Mouse (Mus musculus) layer of hippocampus, postnatal 14 days (tissue): ENCODE measurements at regions not wholly inside any gene's neighbourhood (a gene's known extent, or its start where the extent isn't known, plus 50 kb on each side); places are given as distances from the start of the nearest gene placed in this dataset.

Experiments
- DNase-seq, 2 experiments: peaks; one replicate each; pipeline ENCODE4 v3.0.0; 2021 to 2022; ENCODE audit warnings: low spot score in 2 of 2, mixed read lengths in 1 of 2

GRCm38 (mm10) chr6:127298105-127298504 lies 146.1 kb upstream of the Ccnd2 start:
- DNase-seq: no peak

GRCm38 (mm10) chr6:127311192-127312054 lies 135.2 kb upstream of the Parp11 start:
- DNase-seq: no peak

- no peak for DNase-seq
These were observed 129.3 kb upstream of the Parp11 start for GRCm38 (mm10) chr6:127317309-127317708.

DNA sequence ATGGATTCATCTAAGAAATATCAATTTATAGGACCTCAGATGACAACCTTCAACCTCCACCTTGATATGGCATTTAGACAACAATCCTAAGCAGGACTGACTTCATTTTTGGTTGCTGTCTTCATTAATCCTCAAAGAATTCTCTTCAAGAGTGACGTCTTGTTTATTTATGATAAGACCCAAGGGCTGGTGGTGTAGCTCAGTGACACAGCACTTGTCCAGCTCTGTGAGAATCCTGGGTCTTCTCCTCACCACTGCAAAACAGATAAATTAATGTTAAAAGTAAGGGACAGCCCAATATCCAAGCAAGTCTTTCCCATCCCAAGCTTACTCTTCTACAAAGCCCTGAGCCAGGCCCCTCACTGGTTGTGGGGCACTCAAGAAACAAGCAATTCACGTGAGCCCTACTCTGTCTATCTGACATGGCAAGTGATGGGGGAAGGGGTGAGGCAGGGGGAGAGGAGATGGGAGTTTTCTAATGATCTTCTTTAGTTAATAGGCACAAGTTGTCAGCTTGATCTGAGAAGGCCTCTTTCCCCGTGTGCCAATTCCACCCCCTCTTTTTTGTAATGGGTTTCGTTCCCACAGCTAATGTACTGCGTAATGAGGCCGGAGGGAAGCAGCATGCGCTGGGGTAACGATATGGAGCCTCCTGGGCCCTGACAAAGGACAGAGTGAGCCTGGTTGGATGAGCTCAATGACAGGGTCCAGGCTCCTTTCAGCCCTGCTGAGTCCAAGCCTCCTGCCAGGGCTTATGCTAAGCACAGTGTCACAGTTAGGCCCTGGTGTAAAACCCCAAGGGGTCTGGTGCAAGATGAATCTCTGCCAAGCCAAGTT lies 127.7 kb upstream of the Parp11 start:
- no peak for DNase-seq

- no peak for DNase-seq
These were observed 126.0 kb upstream of the Parp11 start for GRCm38 (mm10) chr6:127320600-127320999.

DNA sequence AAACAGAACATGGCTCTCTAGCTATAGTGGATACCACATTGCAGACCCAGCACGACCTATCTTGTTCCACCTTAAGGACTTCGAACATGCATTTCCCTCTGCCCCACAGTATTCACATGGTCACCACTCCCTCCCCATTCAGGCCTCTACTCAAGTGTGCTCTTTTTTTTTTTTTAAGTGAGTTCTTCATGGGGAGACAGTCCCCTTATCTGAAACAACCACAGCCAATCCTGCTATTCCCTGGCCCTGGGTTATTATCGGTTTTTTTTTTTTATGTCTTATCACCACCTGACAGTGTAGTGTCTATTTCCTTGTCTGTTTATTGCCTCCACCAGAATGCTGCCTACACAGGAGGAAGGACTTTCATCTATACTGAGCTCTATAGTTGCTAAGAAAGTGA lies 125.6 kb upstream of the Parp11 start:
- no peak for DNase-seq

DNA sequence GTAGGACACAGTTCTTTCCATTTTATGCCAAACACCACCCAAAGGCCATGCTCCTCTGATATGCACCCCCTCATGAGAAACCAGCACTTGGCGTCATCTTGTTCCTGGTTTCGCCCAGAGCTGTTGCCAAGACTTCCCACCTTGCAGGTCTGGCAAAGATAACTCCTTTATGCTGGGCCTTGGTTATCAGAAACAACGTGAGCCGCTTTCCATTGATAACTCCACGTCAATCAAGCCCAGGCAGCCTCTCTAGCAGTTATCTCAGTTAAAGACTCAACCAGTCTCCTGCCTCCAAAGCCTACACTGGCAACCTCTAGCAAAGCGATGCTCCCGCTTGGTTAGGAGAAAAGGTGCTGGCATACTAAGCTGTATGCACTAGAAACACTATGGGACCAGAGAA lies 124.2 kb upstream of the Parp11 start:
- DNase-seq: no peak

DNA sequence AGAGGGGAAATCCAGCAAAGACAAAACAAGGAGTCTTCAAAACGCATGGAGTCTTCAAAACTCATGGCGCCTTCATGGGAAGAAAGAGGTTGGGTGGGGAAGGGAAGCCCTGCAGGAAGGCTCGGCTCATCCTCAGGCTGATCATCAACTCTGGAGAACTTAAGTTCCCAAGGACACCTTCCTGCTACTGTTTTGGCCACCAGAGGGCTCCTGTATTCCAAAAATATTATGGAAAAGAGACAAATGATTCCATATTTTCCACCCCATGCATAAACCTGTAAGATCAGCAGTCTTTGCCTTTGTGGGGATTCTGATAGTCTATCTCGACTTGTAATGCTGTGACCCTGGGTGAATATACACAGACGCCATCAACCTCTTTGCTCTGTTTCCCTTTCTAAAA lies 121.7 kb upstream of the Parp11 start:
- peak; percentile 52 to 73 for DNase-seq

- no peak for DNase-seq
These were observed 120.9 kb upstream of the Parp11 start for GRCm38 (mm10) chr6:127325596-127326332.

GRCm38 (mm10) chr6:127326333-127326729 lies 120.3 kb upstream of the Parp11 start:
- DNase-seq: no peak

GRCm38 (mm10) chr6:127329191-127330014 lies 117.2 kb upstream of the Parp11 start:
- DNase-seq: no peak

- peak; percentile 66 to 68 for DNase-seq
These were observed 116.5 kb upstream of the Parp11 start for GRCm38 (mm10) chr6:127330015-127330705.

- no peak for DNase-seq
These were observed 115.5 kb upstream of the Parp11 start for GRCm38 (mm10) chr6:127331091-127331490.

GRCm38 (mm10) chr6:127334256-127334655 lies 112.4 kb upstream of the Parp11 start:
- DNase-seq: no peak

GRCm38 (mm10) chr6:127335462-127335886 lies 111.2 kb upstream of the Parp11 start:
- no peak for DNase-seq

DNA sequence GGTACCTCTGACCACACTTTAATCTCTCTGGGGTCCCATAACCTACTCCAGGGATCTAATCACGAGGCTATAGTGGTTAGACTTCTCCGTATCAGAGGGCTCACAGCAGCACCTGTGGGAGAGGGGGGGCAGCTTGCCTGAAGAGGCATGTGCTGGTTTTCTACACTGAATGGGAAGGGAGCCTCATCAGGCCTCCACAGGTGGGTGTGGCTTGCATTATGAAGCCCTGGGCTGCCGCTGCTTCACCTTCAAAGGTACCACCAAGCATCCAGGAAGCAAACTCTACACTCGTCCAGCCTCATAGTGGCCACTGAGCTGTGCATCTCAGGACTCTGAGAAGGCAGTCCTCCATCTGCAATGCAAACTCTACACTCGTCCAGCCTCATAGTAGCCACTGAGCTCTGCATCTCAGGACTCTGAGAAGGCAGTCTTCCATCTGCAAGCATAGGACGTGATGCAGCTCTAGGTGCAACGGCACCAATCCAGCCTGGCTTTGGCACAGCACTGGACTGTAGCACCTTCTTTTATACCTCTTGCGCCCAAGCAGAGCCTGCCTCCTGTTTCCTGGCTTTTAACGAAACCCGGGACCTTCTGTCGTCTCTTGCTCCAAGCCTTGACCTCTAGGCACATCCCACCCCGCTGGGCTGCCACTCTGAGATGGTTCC lies 110.5 kb upstream of the Parp11 start:
- DNase-seq: no peak

- no peak for DNase-seq
These were observed 109.8 kb upstream of the Parp11 start for GRCm38 (mm10) chr6:127336681-127337397.

DNA sequence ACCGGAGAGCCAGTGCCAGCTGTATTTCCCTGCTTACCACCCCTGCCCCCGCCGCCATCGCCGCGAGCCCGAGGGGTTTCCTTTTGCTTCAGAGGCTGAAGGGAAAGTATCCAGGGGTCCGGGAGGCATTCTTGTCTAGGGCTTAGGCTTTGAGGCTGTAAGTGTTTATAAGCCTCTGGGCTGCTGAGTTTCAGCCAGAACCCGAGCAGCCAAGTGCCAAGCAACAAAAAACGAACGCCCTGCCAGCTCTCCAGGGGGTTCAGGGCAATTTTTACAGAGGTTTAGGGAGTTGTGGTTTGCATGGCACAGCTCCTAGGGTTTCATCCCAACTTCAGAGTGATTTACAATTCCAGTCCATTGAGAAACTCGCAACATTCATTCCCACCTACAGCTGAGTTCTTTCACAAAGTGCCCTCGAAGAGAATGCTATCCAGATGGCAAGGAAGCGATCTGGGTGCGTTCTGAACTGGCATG lies 109.2 kb upstream of the Parp11 start:
- no peak for DNase-seq

GRCm38 (mm10) chr6:127338412-127338811 lies 108.2 kb upstream of the Parp11 start:
- DNase-seq: no peak
